Mouse (Mus musculus) kidney, postnatal 4 days (tissue): ENCODE results near the gene Fbf1.
"Not testable (repeated sequence)": the region's sequence is repeated elsewhere in the genome, so short reads cannot be mapped to it uniquely, and the experiment has no call there.

Experiments used
- DNase-seq, 2 experiments: peaks; one replicate each; pipeline ENCODE4 v3.0.0; 2021; ENCODE audit warnings: mixed read lengths in 2 of 2

Gene Fbf1

DNA sequence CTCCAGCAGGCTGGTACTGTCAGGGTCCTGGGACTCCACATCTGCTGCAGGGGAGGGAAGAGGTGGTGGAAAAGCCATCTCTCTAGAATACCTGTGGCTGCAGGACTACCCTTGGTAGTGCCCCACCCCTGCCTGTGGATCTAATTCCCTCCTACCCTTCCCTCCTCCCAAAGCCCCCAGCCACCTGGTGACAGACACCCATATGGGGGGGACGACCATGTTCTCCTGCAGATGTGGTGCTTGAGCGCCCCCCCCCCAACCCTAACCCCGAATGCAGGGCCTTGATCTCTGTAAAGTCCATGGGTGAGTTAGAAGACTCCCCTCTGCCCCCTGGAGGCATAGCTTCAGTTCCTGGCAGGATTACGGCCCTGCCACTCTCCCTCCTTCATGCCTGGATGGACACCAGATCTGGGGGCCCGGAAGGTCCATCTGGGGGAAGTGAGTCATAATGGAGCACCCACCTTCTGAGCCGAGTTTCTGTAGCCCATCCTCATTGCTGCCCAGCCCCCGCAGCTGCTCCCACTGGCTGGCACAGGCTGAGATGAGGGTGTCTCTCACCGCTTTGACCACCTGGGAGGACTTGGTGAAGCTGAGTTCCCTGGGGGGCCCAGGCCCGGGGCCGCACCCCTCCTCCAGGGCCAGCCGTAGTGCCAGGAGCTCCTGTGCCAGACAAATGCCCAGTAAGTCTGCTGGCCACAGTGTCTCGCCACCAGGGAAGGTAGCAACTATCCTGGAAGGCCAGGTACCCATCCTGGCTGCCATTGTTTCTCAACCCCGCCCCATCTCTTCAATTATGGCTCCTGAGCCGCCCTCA is 60.8 kb downstream of the Fbf1 start:
- peak; percentile 52 to 66 for DNase-seq

DNA sequence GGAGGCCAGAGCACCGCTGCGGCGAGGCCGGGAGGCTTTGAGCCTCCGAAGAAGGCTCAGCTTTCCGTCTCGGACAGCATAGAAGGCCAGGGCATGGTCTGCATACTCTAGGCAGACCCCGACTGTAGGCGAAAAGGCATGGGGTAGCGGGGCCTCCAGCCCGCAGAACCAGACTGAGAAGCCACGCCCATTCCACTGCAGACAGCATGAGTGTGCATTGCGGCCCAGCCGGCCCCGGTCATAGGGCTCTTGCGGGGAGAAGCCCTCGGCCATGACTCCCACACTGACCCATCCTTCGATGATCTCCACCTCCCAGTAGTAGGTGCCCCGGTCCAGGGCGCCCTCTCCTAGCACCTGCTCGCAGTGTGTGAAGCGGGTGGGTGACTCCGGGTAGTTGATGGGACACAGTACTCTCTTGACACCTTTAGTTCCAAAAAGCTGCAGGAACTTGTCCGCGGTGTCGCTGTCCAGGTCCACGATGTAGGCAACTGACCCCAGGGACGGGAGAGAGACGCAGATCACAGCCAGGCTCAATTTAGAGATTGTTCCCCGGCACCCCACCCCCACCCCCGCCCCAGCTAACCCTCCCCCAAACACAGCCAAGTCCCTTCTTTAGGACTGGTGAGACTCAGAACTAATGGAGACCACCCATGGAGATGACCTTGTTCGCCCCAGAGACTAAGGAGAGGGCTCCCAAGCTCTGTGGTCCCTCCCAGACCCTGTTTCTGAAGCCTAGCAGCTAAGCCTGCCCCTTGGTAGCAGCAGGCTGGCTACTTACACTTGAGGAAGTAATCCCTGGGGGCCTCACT is 61.6 kb downstream of the Fbf1 start:
- DNase-seq, result peak; percentile 51 to 64

DNA sequence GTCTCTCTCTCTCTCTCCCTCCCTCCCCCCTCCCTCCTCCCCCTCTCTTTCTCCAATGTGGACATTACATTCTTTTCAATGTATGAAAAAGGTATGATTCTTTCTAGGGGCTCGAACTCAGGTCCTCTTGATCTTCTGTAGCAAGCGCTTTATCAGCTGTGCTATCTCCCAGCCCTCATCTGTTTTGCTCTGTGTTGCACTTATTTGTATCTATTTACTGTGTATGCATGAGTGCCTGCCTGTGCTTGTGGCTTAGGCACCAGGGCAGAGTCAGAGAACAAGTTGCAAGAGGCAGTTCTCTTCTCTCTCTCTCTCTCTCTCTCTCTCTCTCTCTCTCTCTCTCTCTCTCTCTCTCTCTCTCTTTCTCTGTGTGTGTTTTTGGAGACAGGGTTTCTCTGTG is 62.9 kb downstream of the Fbf1 start:
- DNase-seq, result no peak

DNA sequence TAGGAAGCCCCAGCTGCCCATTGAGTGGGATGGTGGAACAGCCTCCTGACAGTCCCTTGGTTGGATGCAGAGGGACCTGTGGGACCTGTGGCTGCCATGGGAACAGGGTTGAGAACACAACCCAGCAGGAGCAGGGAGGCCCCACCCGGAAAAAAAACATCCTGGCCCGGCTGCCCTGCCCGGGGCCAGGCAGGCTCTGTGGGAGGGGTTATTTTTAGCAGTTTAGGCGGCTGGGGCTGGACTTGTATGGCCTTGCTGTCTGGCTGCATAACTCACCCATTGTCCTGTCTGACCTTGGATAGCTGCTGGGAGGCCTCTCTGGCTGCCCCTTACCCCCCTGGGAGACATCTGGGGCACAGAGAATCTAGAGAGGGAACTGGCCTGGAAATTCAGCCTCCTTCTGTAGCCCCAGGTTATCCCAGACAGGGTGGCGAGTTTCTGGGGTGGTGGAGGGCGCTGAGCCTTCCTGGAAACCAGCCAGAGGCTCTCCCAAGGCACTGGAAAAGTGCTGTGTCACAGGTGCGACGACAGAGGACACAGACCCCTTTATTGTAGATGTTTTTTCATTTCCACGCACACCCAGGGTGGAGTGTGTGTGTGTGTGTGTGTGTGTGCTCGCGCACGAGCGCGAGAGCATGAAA is 63.8 kb downstream of the Fbf1 start:
- DNase-seq, result peak; percentile 69 to 75

DNA sequence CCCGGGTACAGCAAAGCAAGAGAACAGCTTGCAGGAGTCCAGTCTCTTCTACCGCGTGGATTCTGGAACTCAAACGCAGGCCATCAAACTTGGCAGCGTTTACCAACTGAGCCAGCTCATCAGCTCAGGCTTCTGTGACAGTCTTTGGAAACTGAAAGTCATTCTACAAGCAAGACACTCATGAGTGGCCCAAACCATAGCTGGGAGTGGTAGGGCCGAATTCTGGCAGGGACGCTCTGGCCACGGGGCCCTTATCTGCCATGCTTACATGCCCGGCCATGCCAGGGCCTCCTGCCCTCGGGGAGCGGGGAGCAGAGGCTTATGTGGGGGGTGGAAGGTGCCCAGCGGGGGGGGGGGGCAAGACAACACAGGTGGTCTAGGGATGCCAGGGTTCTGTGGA is 64.4 kb downstream of the Fbf1 start:
- no peak for DNase-seq

- no peak for DNase-seq
Measured at GRCm38 (mm10) chr11:116102472-116102871, 65.5 kb downstream of the Fbf1 start.

GRCm38 (mm10) chr11:116101931-116102381 is 66.0 kb downstream of the Fbf1 start:
- DNase-seq, result peak; percentile 55 to 67

- DNase-seq, result no peak
Measured at GRCm38 (mm10) chr11:116100839-116101238, 67.1 kb downstream of the Fbf1 start.

DNA sequence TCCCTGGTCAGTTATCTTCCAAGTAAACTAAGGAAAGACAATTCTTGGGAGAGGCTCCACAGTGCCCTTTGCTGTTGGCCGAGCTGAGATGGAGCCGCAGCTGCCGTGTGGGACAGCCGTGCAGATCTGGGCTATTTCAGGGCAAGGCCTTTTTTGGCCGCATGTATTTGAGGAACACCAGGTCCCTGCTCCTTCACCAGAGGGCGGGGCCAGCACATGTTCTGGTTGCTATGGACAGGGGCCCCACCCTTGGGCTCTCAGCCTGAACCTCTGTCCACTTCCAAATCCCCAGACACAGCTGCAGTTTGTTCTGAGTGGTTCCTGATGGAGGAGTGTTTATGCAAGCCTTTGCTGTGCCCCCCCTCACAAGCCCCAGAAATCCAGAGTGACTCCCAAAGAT is 67.6 kb downstream of the Fbf1 start:
- DNase-seq, result peak; percentile 57 to 68

DNA sequence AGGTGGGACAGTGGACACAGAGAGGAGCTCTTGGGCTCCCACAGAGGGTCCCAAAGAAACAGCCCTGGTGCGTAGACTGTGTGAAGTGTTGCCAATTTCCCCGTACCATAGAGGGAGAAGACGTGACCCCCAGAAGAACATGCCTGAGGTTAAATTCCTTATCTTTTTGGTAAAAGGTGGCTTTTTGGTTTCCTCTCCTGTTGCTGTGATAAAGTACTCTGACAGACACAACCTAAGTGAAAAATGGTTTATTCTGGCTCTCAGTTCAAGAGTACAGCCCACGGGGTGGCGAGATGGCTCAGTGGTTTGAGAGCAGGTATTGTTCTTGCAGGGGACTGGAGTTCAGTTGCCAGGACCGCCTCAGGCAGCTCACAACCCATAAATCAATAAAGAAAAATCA is 68.5 kb downstream of the Fbf1 start:
- DNase-seq, result no peak

DNA sequence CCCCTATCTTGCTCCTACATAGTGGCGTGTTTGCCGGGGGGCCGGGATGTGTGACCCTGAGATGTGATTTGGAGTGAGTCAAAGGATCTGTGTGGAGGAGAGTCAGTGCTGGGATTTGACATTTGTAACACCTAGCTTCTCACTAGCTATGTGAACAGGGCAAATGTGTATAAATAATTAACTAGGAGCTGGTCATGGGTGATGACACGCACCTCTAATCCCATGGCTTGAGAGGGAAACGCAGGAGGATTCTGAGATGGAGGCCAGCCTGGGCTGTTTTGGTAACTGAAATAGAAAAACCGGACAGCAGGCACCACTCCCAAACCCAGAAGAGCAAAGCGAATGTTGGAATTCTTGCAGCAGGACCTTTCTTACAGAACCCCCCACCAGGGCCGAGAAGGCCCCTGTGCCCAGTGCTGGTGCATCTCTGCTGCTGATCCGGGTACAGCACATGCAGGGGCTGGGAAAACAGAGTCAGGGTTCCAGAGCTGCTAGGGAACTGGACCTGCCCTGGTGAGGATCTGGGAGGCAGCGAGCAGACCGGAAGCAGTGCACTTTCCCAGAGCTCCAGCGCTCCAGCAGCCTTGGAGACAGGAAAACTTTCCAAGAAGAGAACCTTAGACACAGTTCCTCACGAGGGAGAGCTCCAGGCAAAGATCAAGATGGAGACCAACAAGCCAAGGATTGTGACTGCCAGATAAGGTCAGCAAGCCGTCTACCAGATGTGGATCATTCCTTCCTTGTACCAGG is 69.1 kb downstream of the Fbf1 start:
- DNase-seq, result peak; percentile 52 to 68

DNA sequence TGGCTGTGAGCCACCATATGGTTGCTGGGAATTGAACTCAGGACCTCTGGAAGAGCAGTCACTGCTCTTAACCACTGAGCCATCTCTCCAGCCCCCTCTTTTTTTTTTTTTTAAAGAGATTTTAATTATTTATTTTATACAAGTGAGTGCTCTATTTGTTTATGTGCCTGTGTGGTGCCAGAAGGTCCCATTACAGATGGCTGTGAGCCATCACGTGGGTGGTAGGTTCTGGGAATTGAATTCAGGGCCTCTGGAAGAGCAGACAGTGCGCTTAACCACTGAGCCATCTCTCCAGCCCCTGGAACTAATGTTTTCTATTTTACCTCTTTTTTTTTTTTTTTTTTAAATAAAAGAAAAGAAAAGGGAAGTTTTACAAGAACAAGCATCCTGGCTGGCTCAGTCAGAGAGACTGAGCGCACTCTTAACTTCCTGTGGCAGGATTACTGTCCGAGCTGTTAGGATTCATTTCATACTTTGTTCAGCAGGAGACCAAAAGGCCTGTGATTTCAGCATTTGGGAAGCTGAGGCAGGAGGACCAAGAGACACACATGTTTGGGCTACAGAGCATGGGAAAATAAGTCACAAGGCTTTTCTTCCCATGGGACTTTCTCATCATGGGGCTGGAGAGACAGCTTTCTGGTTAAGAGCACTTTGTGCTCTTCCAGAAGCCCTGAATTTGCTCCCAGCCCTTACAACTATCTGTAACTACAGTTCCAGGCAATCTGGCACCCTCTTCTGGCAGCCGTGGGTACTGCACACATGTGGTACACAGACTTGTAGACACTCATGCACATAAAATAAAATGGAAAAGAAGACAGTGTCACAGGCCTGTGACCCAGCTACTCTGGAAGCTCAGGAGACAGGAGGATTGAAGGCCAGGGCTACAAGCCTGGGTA is 71.5 kb downstream of the Fbf1 start:
- peak; percentile 66 to 72 for DNase-seq

DNA sequence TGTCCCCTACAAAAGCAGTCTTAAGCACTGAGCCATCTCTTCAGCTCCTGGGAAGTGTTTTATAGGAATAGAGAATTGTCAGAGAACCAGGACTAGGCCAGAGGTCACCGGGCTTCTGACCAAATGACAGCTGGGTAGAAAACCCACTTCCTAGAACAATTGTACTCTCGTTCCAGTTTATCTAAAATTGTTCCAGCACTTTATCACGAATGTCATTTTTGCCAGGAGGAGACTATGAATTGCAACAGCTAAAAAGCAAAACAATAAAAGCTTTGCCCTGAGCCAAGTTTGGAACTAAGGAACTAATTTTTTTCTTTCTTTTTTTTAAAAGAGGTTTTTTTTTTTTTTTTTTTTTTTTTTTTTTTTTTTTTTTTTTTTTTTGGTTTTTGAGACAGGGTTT is 72.4 kb downstream of the Fbf1 start:
- peak in 1 of 2 experiments; percentile 65 for DNase-seq

GRCm38 (mm10) chr11:116093771-116094565 is 74.0 kb downstream of the Fbf1 start:
- no peak for DNase-seq

DNA sequence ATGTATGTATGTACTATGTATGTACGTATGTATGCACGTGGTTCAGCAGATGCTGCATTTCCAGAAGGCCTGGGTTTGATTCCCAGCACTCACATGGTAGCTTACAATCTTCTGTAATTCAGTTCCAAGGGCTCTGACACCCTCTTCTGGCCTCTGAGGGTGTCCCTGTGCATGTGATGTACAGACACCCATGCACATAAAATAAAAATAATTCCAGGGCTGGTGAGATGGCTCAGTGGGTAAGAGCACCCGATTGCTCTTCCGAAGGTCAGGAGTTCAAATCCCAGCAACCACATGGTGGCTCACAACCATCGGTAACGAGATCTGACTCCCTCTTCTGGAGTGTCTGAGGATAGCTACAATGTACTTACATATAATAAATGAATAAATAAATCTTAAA is 75.0 kb downstream of the Fbf1 start:
- not testable (repeated sequence) for DNase-seq
